Mouse (Mus musculus) C3H10T1/2 (cell line): ENCODE results near the gene Olfr1276. TPM values are rescaled to one million over a fixed set of nuclear protein-coding genes. Genes with fewer than 3 reads are reported as not detected.

Source experiments
- polyA plus RNA-seq, 2 experiments: library from polyadenylated mRNA; unstranded; fragments of >200 nt; fragmentation: generic; extraction: Trizol; gene quantifications; one replicate each; pipeline ENCODE4 v1.2.1; 2012; ENCODE audit warnings: missing spikeins in 2 of 2

Gene Olfr1276
- not detected for polyA plus RNA-seq

GRCm38 (mm10) chr2:111254216-111254615 lies at the start of gene Olfr1276:
TSS of gene Olfr1276 (plus strand) at chr2:111254516.

GRCm38 (mm10) chr2:111229502-111229901 lies 24.8 kb upstream of the Olfr1276 start, which contains the start of gene 4930430A15Rik:
TSS of gene 4930430A15Rik (minus strand) at chr2:111229602.

GRCm38 (mm10) chr2:111235186-111235585 lies 19.1 kb upstream of the Olfr1276 start, which contains the start of gene Olfr1275:
TSS of gene Olfr1275 (minus strand) at chr2:111235286.

GRCm38 (mm10) chr2:111274006-111274405 lies 19.7 kb downstream of the Olfr1276 start, which contains the start of gene Olfr1277:
TSS of gene Olfr1277 (minus strand) at chr2:111274106.

GRCm38 (mm10) chr2:111289836-111290235 lies 35.5 kb downstream of the Olfr1276 start, which contains the start of gene Olfr1278:
TSS of gene Olfr1278 (plus strand) at chr2:111290136.

GRCm38 (mm10) chr2:111300374-111300773 lies 46.1 kb downstream of the Olfr1276 start, which contains the start of gene Olfr1279:
TSS of gene Olfr1279 (plus strand) at chr2:111300635.

Other genes with a start within 250 kb of the Olfr1276 start
- gene Gm13941, start 148.5 kb upstream of the Olfr1276 start, polyA plus RNA-seq, result not detected
- gene Gm15130, start 101.6 kb upstream of the Olfr1276 start, polyA plus RNA-seq, result not detected
- gene 4930430A15Rik, start 24.9 kb upstream of the Olfr1276 start, polyA plus RNA-seq, result not detected
- not detected for gene Olfr1275, start 19.2 kb upstream of the Olfr1276 start, polyA plus RNA-seq
- gene Olfr1277, start 19.6 kb downstream of the Olfr1276 start, polyA plus RNA-seq, result not detected
- not detected for gene Olfr1278, start 35.6 kb downstream of the Olfr1276 start, polyA plus RNA-seq
- not detected for gene Olfr1279, start 46.1 kb downstream of the Olfr1276 start, polyA plus RNA-seq
- not detected for gene Olfr1280, start 59.5 kb downstream of the Olfr1276 start, polyA plus RNA-seq
- not detected for gene Olfr1281, start 72.0 kb downstream of the Olfr1276 start, polyA plus RNA-seq
- gene Olfr1282, start 81.6 kb downstream of the Olfr1276 start, polyA plus RNA-seq, result not detected
- gene Olfr1283, start 112.3 kb downstream of the Olfr1276 start, polyA plus RNA-seq, result not detected
- gene Olfr1284, start 121.0 kb downstream of the Olfr1276 start, polyA plus RNA-seq, result not detected
- gene Olfr1286, start 168.6 kb downstream of the Olfr1276 start, polyA plus RNA-seq, result not detected
- not detected for gene Olfr1287, start 194.6 kb downstream of the Olfr1276 start, polyA plus RNA-seq
- not detected for gene Olfr1288, start 219.6 kb downstream of the Olfr1276 start, polyA plus RNA-seq
- gene Olfr1289, start 226.3 kb downstream of the Olfr1276 start, polyA plus RNA-seq, result not detected
- gene Olfr1290, start 239.3 kb downstream of the Olfr1276 start, polyA plus RNA-seq, result not detected
- gene Olfr1291-ps1, start 242.7 kb downstream of the Olfr1276 start, polyA plus RNA-seq, result not detected